Comparison of ENCODE assay signal across 8 mouse cellular contexts in the genomic region with DNA sequence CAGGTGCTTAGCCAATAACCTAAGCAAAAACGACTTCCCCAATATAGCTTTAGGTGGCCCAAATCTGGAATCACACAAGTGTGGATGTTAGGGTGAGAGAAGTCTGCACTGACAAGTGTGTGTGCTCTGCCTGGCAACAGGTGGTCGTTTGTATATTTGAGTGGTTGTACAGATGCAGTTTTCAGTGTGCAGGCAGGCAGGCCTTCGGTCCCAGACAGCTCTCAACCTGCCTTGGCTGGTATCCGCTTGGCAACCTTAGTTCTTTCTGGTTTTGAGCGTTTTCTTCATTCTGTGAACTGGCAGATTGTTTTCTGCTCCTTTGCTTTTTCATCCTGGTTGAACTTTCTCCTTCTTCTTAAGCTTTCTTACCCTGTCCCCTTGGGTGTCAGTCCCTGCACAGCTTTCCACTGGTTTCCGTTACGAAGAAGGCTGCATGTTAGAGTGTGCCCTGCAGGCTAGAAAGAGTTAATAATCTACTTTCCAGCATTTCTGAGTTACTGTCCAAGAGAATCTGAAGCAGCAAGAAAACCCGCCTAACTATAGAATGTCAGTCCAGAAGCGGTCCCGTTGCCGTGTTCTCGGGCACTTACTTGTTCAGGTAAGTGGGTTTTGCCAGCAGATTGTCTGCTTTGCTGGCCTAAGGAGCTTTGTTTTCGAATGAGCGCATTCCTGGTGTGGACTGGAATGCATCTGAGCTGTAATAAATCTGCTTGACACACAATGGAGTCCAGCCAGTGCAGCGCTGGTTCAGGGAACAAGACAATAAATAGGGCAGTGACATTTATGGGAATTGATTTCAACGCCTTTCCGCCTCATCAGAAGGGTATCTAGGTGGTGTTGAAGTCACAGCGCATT.
DNase-seq lines count a peak whose midpoint lies in the region; ATAC-seq lines count a peak whose summit lies in the region.

No protein-coding gene starts in this region.

- WGBS in embryonic facial prominence, embryonic 15.5 days = 45% methylated on average over 18 of the region's 18 CpGs
- 59% methylated on average over 18 of the region's 18 CpGs for WGBS in hindbrain, embryonic 10.5 days
- WGBS in limb, embryonic 11.5 days = 39% methylated on average over 18 of the region's 18 CpGs
- WGBS in neural tube, embryonic 12.5 days = 23% methylated on average over 18 of the region's 18 CpGs

- H3K9ac ChIP-seq in embryonic facial prominence, embryonic 15.5 days = no peak overlapping the region
- H3K9ac ChIP-seq in limb, embryonic 11.5 days (ENCODE audit: low read length) = no peak overlapping the region
- H3K9ac ChIP-seq in neural tube, embryonic 12.5 days = no peak overlapping the region

- no peaks in the 10 kb centered on the region for H3K9me3 ChIP-seq in embryonic facial prominence, embryonic 15.5 days (replicated peaks)
- no peaks in the 10 kb centered on the region for H3K9me3 ChIP-seq in hindbrain, embryonic 10.5 days
- H3K9me3 ChIP-seq in limb, embryonic 11.5 days (ENCODE audit: control insufficient read depth, low read length) = no peaks in the 10 kb centered on the region
- no peaks in the 10 kb centered on the region for H3K9me3 ChIP-seq in neural tube, embryonic 12.5 days

- ATAC-seq in embryonic facial prominence, embryonic 15.5 days (ENCODE audit: insufficient number of reproducible peaks, low FRiP score, low TSS enrichment, low read depth) = peak; percentile 34; the same call in 1 of the 2 replicates
- ATAC-seq in limb, embryonic 11.5 days (ENCODE audit: insufficient number of reproducible peaks, low FRiP score, low TSS enrichment, low read depth) = no peak
- ATAC-seq in neural tube, embryonic 12.5 days (ENCODE audit: low FRiP score, low read depth) = peak; percentile 73

- no peak overlapping the region for H3K4me3 ChIP-seq in embryonic facial prominence, embryonic 15.5 days (replicated peaks)
- H3K4me3 ChIP-seq in hindbrain, embryonic 10.5 days = no peak overlapping the region
- no peak overlapping the region for H3K4me3 ChIP-seq in limb, embryonic 11.5 days (ENCODE audit: low read depth, low read length)
- 0 out of 2 replicates have a peak overlapping the region, but pooled peaks have one; percentile 1 for H3K4me3 ChIP-seq in neural tube, embryonic 12.5 days

- DNase-seq in adrenal gland, adult 8-10 months = peak; percentile 32
- peak; percentile 29 for DNase-seq in hindbrain, embryonic 10.5 days (ENCODE audit: low spot score)
- peak; percentile 55 for DNase-seq in limb, embryonic 11.5 days (ENCODE audit: low spot score)
- DNase-seq in layer of hippocampus, postnatal 10 days (ENCODE audit: low spot score in 2 of 2) = no peak
- no peak for DNase-seq in layer of hippocampus, postnatal 25 days (ENCODE audit: extremely low spot score in 1 of 2, low spot score in 1 of 2)
- no peak for DNase-seq in testis, postnatal 10 days (ENCODE audit: low spot score)

- 0 out of 2 replicates have a peak overlapping the region, but pooled peaks have one; percentile 23 for H3K27ac ChIP-seq in embryonic facial prominence, embryonic 15.5 days (replicated peaks)
- peak overlapping the region; percentile 79 for H3K27ac ChIP-seq in hindbrain, embryonic 10.5 days
- no peak overlapping the region; the same call in 1 of the 2 replicates for H3K27ac ChIP-seq in limb, embryonic 11.5 days (replicated peaks; ENCODE audit: low read depth, low read length)
- H3K27ac ChIP-seq in neural tube, embryonic 12.5 days = 0 out of 2 replicates have a peak overlapping the region, but pooled peaks have one; percentile 0

- no peaks in the 10 kb centered on the region for H3K27me3 ChIP-seq in embryonic facial prominence, embryonic 15.5 days
- no peaks in the 10 kb centered on the region for H3K27me3 ChIP-seq in hindbrain, embryonic 10.5 days (ENCODE audit: insufficient read depth, poor library complexity, severe bottlenecking)
- H3K27me3 ChIP-seq in limb, embryonic 11.5 days (ENCODE audit: control insufficient read depth, insufficient read depth, low read length) = no peaks in the 10 kb centered on the region
- no peaks in the 10 kb centered on the region for H3K27me3 ChIP-seq in neural tube, embryonic 12.5 days (replicated peaks)

- no peak overlapping the region; the same call in 1 of the 2 replicates for H3K4me2 ChIP-seq in embryonic facial prominence, embryonic 15.5 days (replicated peaks)
- peak overlapping the region; percentile 20; the same call in 1 of the 2 replicates for H3K4me2 ChIP-seq in limb, embryonic 11.5 days (ENCODE audit: low read depth, severe bottlenecking)
- H3K4me2 ChIP-seq in neural tube, embryonic 12.5 days (replicated peaks) = peak overlapping the region; percentile 55

- no peaks in the 10 kb centered on the region for H3K36me3 ChIP-seq in embryonic facial prominence, embryonic 15.5 days
- no peaks in the 10 kb centered on the region for H3K36me3 ChIP-seq in hindbrain, embryonic 10.5 days
- H3K36me3 ChIP-seq in limb, embryonic 11.5 days (ENCODE audit: control insufficient read depth, insufficient read depth, low read length) = no peaks in the 10 kb centered on the region
- H3K36me3 ChIP-seq in neural tube, embryonic 12.5 days = no peaks in the 10 kb centered on the region

- 0 out of 2 replicates have a peak, but pooled peaks cover 8% of the 10 kb centered on the region for H3K4me1 ChIP-seq in embryonic facial prominence, embryonic 15.5 days
- peaks cover 41% of the 10 kb centered on the region for H3K4me1 ChIP-seq in hindbrain, embryonic 10.5 days (replicated peaks)
- H3K4me1 ChIP-seq in limb, embryonic 11.5 days (ENCODE audit: control insufficient read depth, insufficient read depth, low read length) = peaks cover 7% of the 10 kb centered on the region; the same call in 1 of the 2 replicates
- peaks cover 32% of the 10 kb centered on the region for H3K4me1 ChIP-seq in neural tube, embryonic 12.5 days

Comparison
In these comparisons a context has a peak if more than half of its experiments do, and no peak if none do; other contexts are left out.
1. DNase-seq: peak in adrenal gland, adult 8-10 months (single experiment), hindbrain, embryonic 10.5 days (single experiment) and limb, embryonic 11.5 days (single experiment); none in layer of hippocampus, postnatal 10 days (0 of 2), layer of hippocampus, postnatal 25 days (0 of 2) and testis, postnatal 10 days (single experiment).